ENCODE assay signal across 15 mouse cellular contexts in genomic region chr8:92825991-92826390, GRCm38 (mm10). TPM values are rescaled to one million over a fixed set of nuclear protein-coding genes. Genes with fewer than 3 reads are reported as not detected.
DNase-seq lines count a peak whose midpoint lies in the region; ATAC-seq lines count a peak whose summit lies in the region.
"Had no signal": no experiment of that assay in that cellular context is flagged by ENCODE, and none has a peak within 500 bp of the region (broad histone marks: within the 10 kb centered on the region; RNA-seq: fewer than 3 reads in every experiment).

No protein-coding gene starts in this region.

- H3K9me3 ChIP-seq in limb, embryonic 15.5 days: no peaks in the 10 kb centered on the region
- no peaks in the 10 kb centered on the region for H3K9me3 ChIP-seq in neural tube, embryonic 15.5 days (replicated peaks)
- no peaks in the 10 kb centered on the region for H3K9me3 ChIP-seq in hindbrain, embryonic 16.5 days (ENCODE audit: control insufficient read depth, low read length)
- H3K9me3 ChIP-seq: liver, embryonic 15.5 days had no signal

- no peak overlapping the region for H3K4me3 ChIP-seq in limb, embryonic 15.5 days
- no peak overlapping the region for H3K4me3 ChIP-seq in neural tube, embryonic 15.5 days (replicated peaks)
- H3K4me3 ChIP-seq in hindbrain, embryonic 16.5 days (ENCODE audit: low read length): no peak overlapping the region
- H3K4me3 ChIP-seq: left cerebral cortex, adult 2 months; liver, embryonic 15.5 days had no signal

- peak overlapping the region; percentile 28; the same call in 1 of the 2 replicates for H3K27ac ChIP-seq in limb, embryonic 15.5 days
- H3K27ac ChIP-seq in neural tube, embryonic 15.5 days (replicated peaks): no peak overlapping the region
- H3K27ac ChIP-seq in hindbrain, embryonic 16.5 days (ENCODE audit: low read depth, low read length): no peak overlapping the region
- H3K27ac ChIP-seq: hindbrain, embryonic 14.5 days; left cerebral cortex, adult 2 months; liver, embryonic 15.5 days had no signal

- WGBS in limb, embryonic 15.5 days: 26% methylated on average over 4 of the region's 4 CpGs
- 83% methylated on average over 4 of the region's 4 CpGs for WGBS in neural tube, embryonic 15.5 days
- 65% methylated on average over 4 of the region's 4 CpGs for WGBS in hindbrain, embryonic 16.5 days

- H3K4me1 ChIP-seq in limb, embryonic 15.5 days: peaks cover 34% of the 10 kb centered on the region
- peaks cover 20% of the 10 kb centered on the region for H3K4me1 ChIP-seq in neural tube, embryonic 15.5 days
- peaks cover 7% of the 10 kb centered on the region for H3K4me1 ChIP-seq in hindbrain, embryonic 16.5 days (ENCODE audit: control insufficient read depth, insufficient read depth, low read depth, low read length)
- H3K4me1 ChIP-seq: liver, embryonic 15.5 days had no signal

- DNase-seq in cerebellum, postnatal 14 days: peak; percentile 23 to 45
- no peak for DNase-seq in cerebellum, adult 9-11 months
- DNase-seq in lung, postnatal 14 days: peak; percentile 45
- no peak for DNase-seq in lung, postnatal 36 days
- DNase-seq in gastrocnemius, postnatal 36 days: peak; percentile 49 to 51
- DNase-seq: adrenal gland, adult 8-10 months; B cell, adult 2 months had no signal

- H3K36me3 ChIP-seq in limb, embryonic 15.5 days: peaks cover 8% of the 10 kb centered on the region; the same call in 1 of the 2 replicates
- no peaks in the 10 kb centered on the region for H3K36me3 ChIP-seq in neural tube, embryonic 15.5 days
- H3K36me3 ChIP-seq in hindbrain, embryonic 16.5 days (ENCODE audit: control insufficient read depth, insufficient read depth, low read length): no peaks in the 10 kb centered on the region
- H3K36me3 ChIP-seq: liver, embryonic 15.5 days had no signal

- no peak overlapping the region for H3K4me2 ChIP-seq in limb, embryonic 15.5 days
- H3K4me2 ChIP-seq in neural tube, embryonic 15.5 days: no peak overlapping the region
- no peak overlapping the region for H3K4me2 ChIP-seq in hindbrain, embryonic 16.5 days (ENCODE audit: low read length)
- H3K4me2 ChIP-seq: hindbrain, embryonic 14.5 days; liver, embryonic 15.5 days had no signal

- no peak overlapping the region for H3K9ac ChIP-seq in limb, embryonic 15.5 days
- no peak overlapping the region for H3K9ac ChIP-seq in neural tube, embryonic 15.5 days (replicated peaks)
- H3K9ac ChIP-seq in hindbrain, embryonic 16.5 days (ENCODE audit: low read depth, low read length): no peak overlapping the region
- H3K9ac ChIP-seq: hindbrain, embryonic 14.5 days; liver, embryonic 15.5 days had no signal

- intact Hi-C loops in gastrocnemius, postnatal 36 days (cut with DNase I): no loop called here

- H3K27me3 ChIP-seq in limb, embryonic 15.5 days: no peaks in the 10 kb centered on the region
- H3K27me3 ChIP-seq in neural tube, embryonic 15.5 days (replicated peaks): peaks cover 20% of the 10 kb centered on the region; the same call in 1 of the 2 replicates
- H3K27me3 ChIP-seq in hindbrain, embryonic 16.5 days (replicated peaks; ENCODE audit: control insufficient read depth, insufficient read depth, low read length): no peaks in the 10 kb centered on the region; the same call in 1 of the 2 replicates

- ATAC-seq in limb, embryonic 15.5 days (ENCODE audit: insufficient number of reproducible peaks, low FRiP score, low TSS enrichment, low read depth): no peak
- ATAC-seq in neural tube, embryonic 15.5 days (ENCODE audit: low FRiP score): no peak
- no peak for ATAC-seq in hindbrain, embryonic 16.5 days

RNA-seq across cellular contexts. Expression of gene Mmp2, which starts 1.1 kb away (rescaled TPM):
- total RNA-seq in gastrocnemius, postnatal 36 days (2021): 10 to 100 TPM; 59.7 to 60.9 TPM
- polyA plus RNA-seq in limb, embryonic 15.5 days (2015; fragmentation: Nextera tagmentation; extraction: Ambion mirVana): 288 and 295 TPM in 2 replicates
- polyA plus RNA-seq in neural tube, embryonic 15.5 days (2015; fragmentation: Nextera tagmentation; extraction: Ambion mirVana): 34.0 and 48.7 TPM in 2 replicates
- 22.4 and 26.5 TPM in 2 replicates for polyA plus RNA-seq in hindbrain, embryonic 16.5 days (2015; fragmentation: Nextera tagmentation; extraction: Ambion mirVana)
- total RNA-seq: MEL; neutrophil, adult 5-6 weeks had no signal

RNA-seq across cellular contexts. Expression of gene Lpcat2, which starts 29.1 kb away (rescaled TPM):
- under 1 TPM; 0.32 to 0.43 TPM for total RNA-seq in gastrocnemius, postnatal 36 days (2021)
- 12.7 and 14.7 TPM in 2 replicates for polyA plus RNA-seq in limb, embryonic 15.5 days (2015; fragmentation: Nextera tagmentation; extraction: Ambion mirVana)
- polyA plus RNA-seq in neural tube, embryonic 15.5 days (2015; fragmentation: Nextera tagmentation; extraction: Ambion mirVana): 12.9 and 13.1 TPM in 2 replicates
- 10.6 and 10.9 TPM in 2 replicates for polyA plus RNA-seq in hindbrain, embryonic 16.5 days (2015; fragmentation: Nextera tagmentation; extraction: Ambion mirVana)

Comparison
In these comparisons a context has a peak if more than half of its experiments do, and no peak if none do; other contexts are left out.
1. DNase-seq: peak in cerebellum, postnatal 14 days (2 of 2), lung, postnatal 14 days (single experiment) and gastrocnemius, postnatal 36 days (2 of 2); none in cerebellum, adult 9-11 months (single experiment) and lung, postnatal 36 days (single experiment).